Mouse (Mus musculus): ENCODE data around the gene Yeats4. TPM values are rescaled to one million over a fixed set of nuclear protein-coding genes. Genes with fewer than 3 reads are reported as not detected.
"Not testable (repeated sequence)": the region's sequence is repeated elsewhere in the genome, so short reads cannot be mapped to it uniquely, and the experiment has no call there.

The Yeats4 gene
- polyA plus RNA-seq, 1 experiment from 2014 or later: 112 TPM

DNA sequence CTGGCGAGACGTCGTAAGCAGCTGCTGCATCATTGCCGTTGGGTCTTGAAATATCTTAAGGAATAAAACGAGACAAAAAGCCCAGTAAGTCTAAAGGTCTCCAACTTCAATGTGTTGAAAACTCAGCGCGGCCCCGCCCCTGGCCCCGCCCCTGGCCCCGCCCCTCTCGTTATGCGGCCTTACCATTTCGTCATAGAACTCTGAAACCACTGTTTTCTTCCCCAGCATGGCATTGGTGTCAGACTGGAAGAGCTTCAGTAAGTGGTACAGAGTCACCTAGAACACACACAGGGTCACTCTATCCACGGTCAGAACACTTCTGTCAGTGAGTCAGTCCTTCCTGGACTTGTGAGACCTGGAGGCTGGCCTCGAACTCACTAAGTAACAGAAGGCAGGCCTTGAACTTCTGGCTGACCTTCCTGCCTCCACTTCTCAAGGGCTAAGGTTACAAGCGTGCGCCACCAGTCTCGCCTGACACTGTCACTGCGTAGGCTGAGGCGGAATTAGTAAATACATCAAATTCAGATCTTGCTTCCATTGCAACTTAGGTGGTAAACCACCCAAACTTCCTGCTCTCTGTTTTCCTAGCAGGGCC lies 7.0 kb downstream of the Yeats4 start:
- no peaks in the 10 kb centered on the region for H3K27me3 ChIP-seq
- peaks cover 77% of the 10 kb centered on the region for H3K36me3 ChIP-seq
- no peaks in the 10 kb centered on the region for H3K4me1 ChIP-seq
- H3K9me3 ChIP-seq (replicated peaks): no peaks in the 10 kb centered on the region
- 84% methylated on average over 20 of the region's 20 CpGs for WGBS
- H3K27ac ChIP-seq: no peak overlapping the region
- no peak for ATAC-seq (ENCODE audit: low FRiP score)
- H3K4me3 ChIP-seq: no peak overlapping the region
- H3K4me2 ChIP-seq (replicated peaks): no peak overlapping the region
- H3K9ac ChIP-seq: no peak overlapping the region

GRCm38 (mm10) chr10:117216793-117217192 lies 7.5 kb downstream of the Yeats4 start:
- Histone ChIP-seq H3K36me3 (peaks cover 74% of the 10 kb centered on the region), H3K27me3 (no peaks in the 10 kb centered on the region), H3K4me1 (no peaks in the 10 kb centered on the region), H3K9me3 (replicated peaks) (no peaks in the 10 kb centered on the region), H3K4me2 (replicated peaks) (no peak overlapping the region), H3K4me3 (no peak overlapping the region), H3K27ac (no peak overlapping the region), H3K9ac (no peak overlapping the region)
- WGBS: 70% methylated on average over 5 of the region's 5 CpGs
- no peak for ATAC-seq (ENCODE audit: low FRiP score)

GRCm38 (mm10) chr10:117216132-117216495 lies 8.2 kb downstream of the Yeats4 start:
- H3K36me3 ChIP-seq: peaks cover 68% of the 10 kb centered on the region
- ATAC-seq (ENCODE audit: low FRiP score): no peak
- H3K4me3 ChIP-seq: no peak overlapping the region
- no peak overlapping the region for H3K27ac ChIP-seq
- WGBS: 96% methylated on average over 9 of the region's 9 CpGs
- H3K4me2 ChIP-seq (replicated peaks): no peak overlapping the region
- no peaks in the 10 kb centered on the region for H3K27me3 ChIP-seq
- H3K9ac ChIP-seq: no peak overlapping the region
- H3K9me3 ChIP-seq (replicated peaks): no peaks in the 10 kb centered on the region
- no peaks in the 10 kb centered on the region for H3K4me1 ChIP-seq

DNA sequence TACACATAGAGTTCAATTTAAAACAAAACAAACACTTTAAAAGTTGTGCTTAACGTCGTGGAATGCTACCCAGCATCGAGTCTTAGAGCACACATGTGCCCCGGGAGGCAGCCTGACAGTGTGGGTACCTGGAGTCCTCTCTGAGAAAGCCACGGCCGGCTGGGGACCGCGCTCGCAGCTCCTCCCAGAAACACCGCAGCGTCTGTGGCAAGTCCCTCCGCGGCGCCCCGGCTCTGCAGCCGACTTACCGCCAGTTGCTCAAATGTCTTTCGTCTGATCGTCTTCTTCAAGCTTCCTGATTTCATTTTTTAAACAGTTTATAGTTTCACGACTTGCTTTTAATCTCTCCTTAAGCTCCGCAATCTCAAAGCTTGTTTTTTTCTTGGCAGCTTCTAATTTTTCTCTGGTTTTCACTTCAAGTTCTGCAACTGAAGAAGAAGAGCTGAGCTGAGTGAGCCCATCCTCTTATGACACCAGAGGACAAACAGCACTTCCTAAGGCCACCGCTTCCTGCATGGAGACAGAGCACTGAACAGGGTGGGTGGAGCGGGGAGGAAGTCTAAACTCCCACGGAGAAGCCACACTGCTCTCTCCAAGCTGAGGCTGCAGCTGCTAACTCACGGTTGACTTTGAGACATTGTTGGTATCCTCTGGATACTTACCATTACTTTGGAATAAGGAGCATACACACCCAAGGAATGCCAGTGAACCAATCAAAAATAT lies 8.7 kb downstream of the Yeats4 start:
- Histone ChIP-seq H3K36me3 (peaks cover 63% of the 10 kb centered on the region), H3K4me3 (no peak overlapping the region), H3K9ac (no peak overlapping the region), H3K4me2 (replicated peaks) (no peak overlapping the region), H3K27ac (no peak overlapping the region), H3K9me3 (replicated peaks) (no peaks in the 10 kb centered on the region), H3K27me3 (no peaks in the 10 kb centered on the region), H3K4me1 (no peaks in the 10 kb centered on the region)
- ATAC-seq (ENCODE audit: low FRiP score): no peak
- 95% methylated on average over 25 of the region's 25 CpGs for WGBS

DNA sequence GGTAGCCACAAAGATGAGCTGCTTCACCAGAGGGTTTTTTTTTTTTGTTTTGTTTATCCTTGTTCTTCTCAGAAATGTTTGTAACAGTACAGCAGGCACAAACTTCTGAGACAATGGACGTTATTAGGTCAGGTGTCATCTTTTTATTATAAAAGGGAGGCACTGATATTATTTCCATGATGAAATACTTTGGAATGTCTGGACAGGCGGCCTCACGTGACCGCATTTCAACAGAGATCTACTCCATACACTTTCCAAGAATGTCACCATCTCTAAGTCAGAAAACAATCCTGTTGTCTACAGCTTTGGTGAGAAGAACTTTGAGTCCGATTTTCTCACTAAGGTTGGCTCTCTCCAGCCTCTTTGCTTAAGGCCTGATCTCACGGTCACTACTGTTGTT lies 13.3 kb downstream of the Yeats4 start:
- H3K27me3 ChIP-seq: no peaks in the 10 kb centered on the region
- no peaks in the 10 kb centered on the region for H3K9me3 ChIP-seq (replicated peaks)
- no peak for ATAC-seq (ENCODE audit: low FRiP score)
- no peak overlapping the region for H3K9ac ChIP-seq
- WGBS: 89% methylated on average over 6 of the region's 6 CpGs
- no peak overlapping the region for H3K4me2 ChIP-seq (replicated peaks)
- no peaks in the 10 kb centered on the region for H3K4me1 ChIP-seq
- H3K27ac ChIP-seq: no peak overlapping the region
- H3K36me3 ChIP-seq: peaks cover 22% of the 10 kb centered on the region
- no peak overlapping the region for H3K4me3 ChIP-seq

DNA sequence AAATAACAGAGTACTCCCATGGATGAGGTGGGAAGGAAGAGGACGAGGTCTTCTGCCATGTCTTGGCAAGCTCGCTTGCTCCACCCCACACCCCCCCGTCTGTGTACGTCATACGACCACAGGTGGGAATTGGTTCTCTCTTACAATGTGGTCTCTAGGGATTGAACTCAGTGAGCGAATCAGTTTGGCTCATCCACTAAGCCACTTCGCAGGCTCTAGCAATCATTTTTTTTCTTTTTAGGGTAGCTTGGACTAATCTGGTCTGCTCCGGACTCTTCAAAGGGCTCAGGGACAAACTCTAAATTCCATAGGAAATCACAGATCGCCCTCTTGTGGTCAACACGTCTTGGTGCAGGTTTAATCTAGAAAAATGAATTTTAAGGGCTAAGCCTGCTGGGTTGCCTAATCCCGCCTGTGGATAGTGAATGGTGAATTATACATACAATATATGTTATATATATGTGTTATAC lies 14.8 kb downstream of the Yeats4 start:
- ATAC-seq (ENCODE audit: low FRiP score): peak; percentile 46; the same call in 1 of the 2 replicates
- no peak overlapping the region for H3K27ac ChIP-seq
- H3K9me3 ChIP-seq (replicated peaks): no peaks in the 10 kb centered on the region
- H3K4me2 ChIP-seq (replicated peaks): peak overlapping the region; percentile 49
- H3K27me3 ChIP-seq: no peaks in the 10 kb centered on the region
- H3K9ac ChIP-seq: no peak overlapping the region
- H3K36me3 ChIP-seq: peaks cover 7% of the 10 kb centered on the region
- 18% methylated on average over 11 of the region's 11 CpGs for WGBS
- H3K4me1 ChIP-seq: no peaks in the 10 kb centered on the region
- peak overlapping the region; percentile 24; the same call in 1 of the 2 replicates for H3K4me3 ChIP-seq

- H3K4me1 ChIP-seq; H3K9me3 ChIP-seq (replicated peaks); H3K27ac ChIP-seq; H3K9ac ChIP-seq; H3K4me2 ChIP-seq (replicated peaks); H3K36me3 ChIP-seq; H3K4me3 ChIP-seq; ATAC-seq (ENCODE audit: low FRiP score); H3K27me3 ChIP-seq: not testable (repeated sequence)
- WGBS: 93% methylated on average over 6 of the region's 6 CpGs
Measured at GRCm38 (mm10) chr10:117208787-117209186, 15.5 kb downstream of the Yeats4 start.

GRCm38 (mm10) chr10:117208221-117208620 lies 16.1 kb downstream of the Yeats4 start:
- H3K4me3 ChIP-seq: no peak overlapping the region
- no peaks in the 10 kb centered on the region for H3K4me1 ChIP-seq
- no peaks in the 10 kb centered on the region for H3K9me3 ChIP-seq (replicated peaks)
- 86% methylated on average over 15 of the region's 15 CpGs for WGBS
- no peak overlapping the region for H3K27ac ChIP-seq
- H3K36me3 ChIP-seq: peaks cover 4% of the 10 kb centered on the region; the same call in 1 of the 2 replicates
- no peak for ATAC-seq (ENCODE audit: low FRiP score)
- no peak overlapping the region for H3K4me2 ChIP-seq (replicated peaks)
- no peak overlapping the region for H3K9ac ChIP-seq
- no peaks in the 10 kb centered on the region for H3K27me3 ChIP-seq

DNA sequence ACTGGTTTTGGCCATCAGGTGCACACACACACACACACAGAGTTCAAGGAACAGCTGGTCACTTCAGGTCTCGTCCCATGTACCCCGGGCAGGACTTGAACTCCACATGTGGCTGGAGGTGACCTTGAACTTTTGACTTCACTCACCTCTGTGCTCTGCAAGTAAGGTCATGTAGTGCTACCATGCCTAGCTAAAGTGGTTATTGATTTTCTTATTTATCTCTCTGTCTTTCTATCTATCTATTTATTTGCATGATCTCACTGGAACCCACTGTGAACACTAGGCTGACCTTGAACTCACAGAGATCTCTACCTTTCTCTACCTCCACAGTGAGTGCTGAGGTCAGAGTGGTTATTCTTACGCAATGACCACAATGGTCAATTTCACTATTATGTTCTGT lies 18.2 kb downstream of the Yeats4 start:
- no peak for ATAC-seq (ENCODE audit: low FRiP score)
- Histone ChIP-seq H3K27me3 (no peaks in the 10 kb centered on the region), H3K27ac (no peak overlapping the region), H3K4me2 (replicated peaks) (no peak overlapping the region), H3K9ac (no peak overlapping the region), H3K4me3 (no peak overlapping the region), H3K9me3 (replicated peaks) (no peaks in the 10 kb centered on the region), H3K4me1 (no peaks in the 10 kb centered on the region), H3K36me3 (no peaks in the 10 kb centered on the region)
- 87% methylated on average over 3 of the region's 3 CpGs for WGBS

DNA sequence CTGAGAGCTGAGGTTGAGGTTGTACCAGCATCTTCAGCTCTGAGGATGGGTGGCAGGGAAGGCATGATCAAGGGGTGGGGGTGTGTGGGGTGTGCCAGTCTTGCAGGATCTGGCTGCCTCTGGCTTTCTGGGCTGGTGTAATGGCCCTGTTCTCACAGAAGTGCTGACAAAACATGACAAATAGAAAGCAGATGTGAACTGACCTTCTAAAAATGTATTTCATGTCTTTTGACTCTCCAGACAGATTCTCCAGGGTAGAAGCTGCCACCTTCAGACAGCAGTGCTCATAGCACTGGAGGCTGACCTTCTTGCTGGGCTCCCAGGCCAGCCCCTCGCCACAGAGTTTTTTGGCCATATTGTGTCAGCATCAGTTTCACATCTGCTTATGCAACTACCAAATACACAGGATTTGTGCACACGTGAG lies 20.7 kb downstream of the Yeats4 start:
- 82% methylated on average over 2 of the region's 2 CpGs for WGBS
- H3K27ac ChIP-seq: no peak overlapping the region
- no peaks in the 10 kb centered on the region for H3K27me3 ChIP-seq
- no peaks in the 10 kb centered on the region for H3K9me3 ChIP-seq (replicated peaks)
- no peak overlapping the region for H3K9ac ChIP-seq
- no peak overlapping the region for H3K4me3 ChIP-seq
- ATAC-seq (ENCODE audit: low FRiP score): no peak
- H3K4me2 ChIP-seq (replicated peaks): no peak overlapping the region
- peaks cover 3% of the 10 kb centered on the region for H3K4me1 ChIP-seq
- no peaks in the 10 kb centered on the region for H3K36me3 ChIP-seq

- H3K9me3 ChIP-seq (replicated peaks): no peaks in the 10 kb centered on the region
- no peak overlapping the region for H3K9ac ChIP-seq
- H3K4me1 ChIP-seq: peaks cover 3% of the 10 kb centered on the region
- H3K36me3 ChIP-seq: no peaks in the 10 kb centered on the region
- H3K4me3 ChIP-seq: no peak overlapping the region
- ATAC-seq (ENCODE audit: low FRiP score): no peak
- H3K27ac ChIP-seq: no peak overlapping the region
- H3K4me2 ChIP-seq (replicated peaks): no peak overlapping the region
- H3K27me3 ChIP-seq: no peaks in the 10 kb centered on the region
- WGBS: 86% methylated on average over 17 of the region's 17 CpGs
Measured at GRCm38 (mm10) chr10:117202981-117203557, 21.2 kb downstream of the Yeats4 start.

DNA sequence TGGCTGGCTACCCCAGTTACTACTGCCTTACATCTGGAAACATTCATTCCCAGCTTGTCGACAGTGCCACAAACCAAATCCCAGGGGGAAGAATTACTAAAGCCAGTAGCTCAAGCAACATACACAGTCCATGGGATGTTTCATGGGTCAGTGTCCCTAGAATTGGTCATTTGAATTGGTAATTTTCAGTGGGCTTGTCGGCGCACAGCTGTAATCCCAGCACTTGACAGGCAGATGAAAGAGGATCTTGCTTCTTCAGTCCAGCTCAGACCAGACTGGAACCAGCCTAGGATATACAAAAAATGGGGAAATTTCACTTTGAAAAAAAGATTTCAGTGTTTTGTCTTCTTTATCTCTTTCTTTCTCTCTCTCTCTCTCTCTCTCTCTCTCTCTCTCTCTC lies 24.6 kb downstream of the Yeats4 start:
- no peak overlapping the region for H3K27ac ChIP-seq
- H3K9ac ChIP-seq: no peak overlapping the region
- H3K4me3 ChIP-seq: no peak overlapping the region
- no peak for ATAC-seq (ENCODE audit: low FRiP score)
- H3K36me3 ChIP-seq: no peaks in the 10 kb centered on the region
- 32% methylated on average over 3 of the region's 3 CpGs for WGBS
- H3K9me3 ChIP-seq (replicated peaks): no peaks in the 10 kb centered on the region
- peaks cover 3% of the 10 kb centered on the region for H3K4me1 ChIP-seq
- no peak overlapping the region for H3K4me2 ChIP-seq (replicated peaks)
- no peaks in the 10 kb centered on the region for H3K27me3 ChIP-seq

- Histone ChIP-seq H3K27ac (no peak overlapping the region), H3K9me3 (replicated peaks) (no peaks in the 10 kb centered on the region), H3K4me3 (no peak overlapping the region), H3K36me3 (no peaks in the 10 kb centered on the region), H3K9ac (no peak overlapping the region), H3K27me3 (no peaks in the 10 kb centered on the region), H3K4me2 (replicated peaks) (no peak overlapping the region), H3K4me1 (peaks cover 3% of the 10 kb centered on the region)
- 81% methylated on average over 3 of the region's 3 CpGs for WGBS
- no peak for ATAC-seq (ENCODE audit: low FRiP score)
Measured at GRCm38 (mm10) chr10:117196696-117197095, 27.6 kb downstream of the Yeats4 start.

Measured in hindbrain, embryonic 12.5 days (tissue).